Mouse (Mus musculus) kidney, adult 9 months (tissue): ENCODE results near the gene Cdh20.

Source experiments
- DNase-seq: peaks from one replicate; pipeline ENCODE4 v3.0.0; 2022

Cdh20 gene

GRCm38 (mm10) chr1:104768371-104769249, at the start of gene Cdh20:
Cdh20 (plus strand) TSS chr1:104768529.
- no peak for DNase-seq

DNA sequence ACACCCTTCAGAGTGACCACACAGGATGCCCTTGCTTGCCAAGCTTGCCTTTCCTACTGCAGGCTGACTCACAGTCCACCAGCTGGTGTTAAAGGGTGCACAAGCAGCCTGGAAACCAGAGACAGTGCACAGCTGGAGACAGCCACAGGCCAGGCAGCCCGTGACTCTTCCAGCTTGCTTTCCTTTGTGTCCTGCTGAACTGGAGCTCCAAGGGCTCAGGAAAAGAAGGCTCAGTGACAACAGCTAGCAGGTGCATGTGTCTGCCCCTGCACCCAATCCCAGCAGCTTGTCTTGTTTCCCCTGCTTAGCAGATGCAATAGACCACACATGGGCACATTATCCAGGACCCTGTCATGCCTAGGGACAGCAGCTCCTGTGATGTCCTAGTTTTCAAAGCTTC, 21.5 kb upstream of the Cdh20 start:
- no peak for DNase-seq

- no peak for DNase-seq
Observed at GRCm38 (mm10) chr1:104747438-104747837, 20.9 kb upstream of the Cdh20 start.

DNA sequence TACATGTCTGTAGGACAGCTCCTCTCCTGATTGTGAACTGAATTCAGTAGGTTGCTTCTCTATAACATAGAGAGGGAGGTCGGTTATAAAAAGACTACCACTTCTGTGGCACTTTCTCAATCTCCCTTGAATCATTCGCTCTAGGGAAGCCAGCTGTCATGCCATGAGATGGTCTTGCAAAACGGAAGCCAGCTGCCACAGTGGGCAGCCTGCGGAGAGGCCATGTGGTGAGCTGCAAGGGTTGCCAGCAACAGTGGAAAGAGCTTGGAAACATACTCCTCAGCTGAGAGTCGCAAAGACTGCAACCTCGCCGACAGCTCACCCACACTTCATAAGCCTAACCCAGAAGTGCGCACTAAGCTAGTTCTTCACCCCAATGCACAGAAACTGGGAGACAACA, 13.8 kb upstream of the Cdh20 start:
- DNase-seq = no peak

- no peak for DNase-seq
Observed at GRCm38 (mm10) chr1:104755896-104756295, 12.4 kb upstream of the Cdh20 start.

DNA sequence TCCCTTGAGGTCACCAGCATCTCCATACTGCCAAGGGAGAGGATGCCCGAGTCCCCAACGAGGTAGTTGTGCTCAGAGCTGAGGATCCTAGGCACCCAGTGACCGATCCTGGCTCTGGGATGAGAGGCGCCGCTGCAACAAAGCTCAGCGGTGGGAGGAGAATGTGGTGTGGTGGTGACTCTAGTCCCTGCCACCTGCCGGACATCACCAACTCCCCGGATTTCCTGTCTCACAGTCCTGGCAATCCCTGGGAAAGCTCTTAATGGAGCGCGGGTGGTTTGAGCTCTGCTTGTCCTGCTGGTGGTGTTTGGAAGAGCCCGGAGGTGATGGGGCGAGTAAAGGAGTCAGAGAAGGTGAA, 900 bp downstream of the Cdh20 start:
- DNase-seq = no peak

DNA sequence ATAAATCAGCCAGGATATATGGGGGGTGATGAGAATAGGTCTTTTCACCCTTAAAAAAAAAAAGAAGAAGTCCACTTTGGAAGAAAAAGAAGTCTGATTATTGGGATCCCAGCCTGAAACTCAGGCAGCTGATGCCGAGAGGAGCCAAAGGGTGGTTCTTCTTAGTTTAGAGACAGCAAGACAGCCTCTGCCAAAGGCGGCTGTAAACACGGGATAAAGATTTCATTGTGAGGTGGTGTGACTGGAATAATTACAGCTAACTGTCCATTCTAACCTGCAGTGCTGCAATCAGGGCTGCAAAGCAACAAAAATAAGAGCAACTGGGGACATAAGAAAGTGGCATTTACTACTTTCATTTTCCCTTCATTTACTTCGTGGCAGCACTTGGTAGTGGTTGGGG, 3.6 kb downstream of the Cdh20 start:
- no peak for DNase-seq

DNA sequence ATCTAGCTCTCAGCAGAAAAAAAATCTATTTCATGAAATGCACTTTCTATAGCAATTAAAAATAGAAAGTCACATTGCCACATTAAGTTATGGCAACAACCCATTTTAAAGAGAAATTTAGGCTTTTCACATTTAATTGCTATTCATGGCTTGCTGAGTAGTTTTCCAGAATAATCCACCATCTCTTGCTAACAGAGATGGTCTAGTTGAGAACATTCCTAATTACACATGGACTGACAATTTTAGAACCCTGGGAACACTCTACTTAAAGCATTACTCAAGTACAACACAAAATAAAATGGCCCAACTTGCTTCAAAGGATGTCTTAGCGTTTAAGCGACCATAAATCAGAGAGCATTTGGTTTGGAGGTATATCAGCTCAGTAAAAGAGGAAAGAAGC, 4.9 kb downstream of the Cdh20 start:
- DNase-seq = no peak

DNA sequence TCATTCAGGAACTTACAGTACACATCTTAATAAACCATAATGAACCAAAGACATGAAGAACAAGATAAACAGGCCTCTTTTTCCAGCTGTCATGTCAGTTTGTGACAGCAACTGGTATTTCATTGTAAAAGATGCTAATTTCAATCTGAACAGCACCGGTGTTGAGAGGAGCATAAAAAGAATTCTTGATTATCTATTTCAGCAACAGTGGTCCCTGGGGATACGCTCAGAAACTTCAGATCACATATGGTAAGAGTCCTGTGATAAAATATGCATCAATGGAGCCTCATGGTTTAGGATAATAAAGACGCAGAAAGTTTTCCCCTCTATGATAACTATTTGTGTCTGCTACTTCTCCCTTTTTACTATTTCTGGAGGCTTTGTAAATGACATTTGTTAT, 25.2 kb downstream of the Cdh20 start:
- no peak for DNase-seq

DNA sequence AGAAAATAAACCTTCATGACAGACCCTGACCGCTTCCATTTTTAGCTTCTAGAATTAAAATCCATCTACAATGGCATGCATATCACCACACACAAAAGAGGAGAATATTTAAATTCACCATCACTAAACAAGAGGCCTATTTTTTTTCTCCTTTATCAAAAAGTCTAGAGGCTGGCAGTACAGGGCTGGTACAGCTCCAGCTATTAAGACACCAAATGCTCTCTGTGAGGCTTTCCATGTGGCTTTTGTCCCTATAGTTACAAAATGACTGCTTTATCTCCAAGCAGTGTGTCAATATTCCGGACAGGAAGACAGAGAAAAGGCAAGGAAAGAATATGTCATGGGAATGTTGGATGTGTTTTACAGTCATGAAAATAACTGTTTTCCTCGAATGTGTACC, 27.8 kb downstream of the Cdh20 start:
- no peak for DNase-seq

- DNase-seq = no peak
Observed at GRCm38 (mm10) chr1:104797139-104797538, 28.8 kb downstream of the Cdh20 start.

DNA sequence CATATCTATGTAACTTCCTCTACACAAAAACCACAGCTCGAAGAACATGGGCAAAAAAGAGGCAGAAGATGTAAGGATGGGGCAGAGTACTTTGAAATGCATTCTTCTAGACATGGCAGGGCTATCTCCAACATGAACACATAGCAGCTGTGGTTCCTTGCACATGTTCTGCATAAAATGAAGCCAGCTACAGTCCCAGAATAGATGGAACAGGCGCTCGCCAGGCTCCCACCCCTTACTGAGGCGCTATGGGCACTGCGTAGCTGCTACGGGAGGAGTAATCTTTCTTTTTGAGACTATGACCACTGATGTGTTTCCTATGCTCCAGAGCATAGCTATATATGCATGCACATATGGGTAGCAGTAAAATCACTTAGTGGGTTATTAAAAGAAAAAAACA, 36.4 kb downstream of the Cdh20 start:
- no peak for DNase-seq

GRCm38 (mm10) chr1:104807214-104807613, 38.9 kb downstream of the Cdh20 start:
- no peak for DNase-seq

DNA sequence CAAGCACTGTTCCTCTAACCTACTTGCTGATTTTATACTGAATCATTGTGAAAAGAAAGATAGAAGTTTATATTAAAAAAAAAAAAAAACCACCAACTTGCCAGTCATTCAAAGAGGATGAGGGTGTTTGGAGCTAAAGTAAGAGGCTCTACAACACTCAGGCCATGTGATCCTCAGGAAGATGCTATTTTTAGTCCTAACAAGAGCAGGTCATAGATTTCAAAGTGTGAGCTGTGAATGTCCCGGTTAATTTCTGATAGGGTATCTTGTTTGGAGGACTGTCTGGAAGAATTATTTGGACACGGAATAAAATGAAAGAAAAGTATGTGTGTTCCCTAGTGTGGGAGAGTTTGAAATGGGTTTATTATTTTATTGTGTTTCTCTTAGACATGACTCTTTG, 49.2 kb downstream of the Cdh20 start:
- no peak for DNase-seq

- no peak for DNase-seq
Observed at GRCm38 (mm10) chr1:104828106-104828505, 59.8 kb downstream of the Cdh20 start.

DNA sequence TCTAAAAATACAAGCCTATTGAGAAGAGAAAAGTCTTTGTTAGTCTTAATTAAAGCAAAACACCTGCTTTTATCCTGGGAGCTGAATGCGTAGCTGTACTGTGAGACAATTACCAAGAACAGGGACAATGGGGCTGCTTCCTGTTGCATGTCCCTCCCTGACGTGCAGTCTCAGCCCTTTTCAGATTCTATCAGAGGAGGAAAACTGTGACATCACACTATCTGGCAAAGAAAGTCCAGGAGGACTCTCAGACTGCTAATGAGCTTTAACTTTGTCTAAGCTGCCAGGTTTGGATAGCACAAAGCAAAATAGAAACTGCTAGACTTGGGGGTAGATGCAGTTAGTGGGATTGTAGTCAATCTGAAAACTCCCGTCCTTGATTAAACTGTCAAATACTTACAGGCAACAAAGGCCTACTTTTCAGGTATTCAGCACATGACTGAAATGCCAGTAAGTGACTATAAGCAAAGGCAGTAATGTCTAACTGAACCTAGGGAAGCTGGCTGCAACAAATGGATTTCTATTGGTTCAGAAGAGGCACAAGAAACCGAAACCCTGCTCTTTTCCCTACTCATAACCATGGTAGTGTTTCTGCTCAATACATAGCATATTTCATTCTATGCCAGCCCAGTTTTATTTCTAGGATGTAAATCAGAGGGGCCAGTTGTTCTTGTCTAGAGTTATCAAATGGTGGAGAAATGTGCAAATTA, 70.0 kb downstream of the Cdh20 start:
- DNase-seq = no peak

DNA sequence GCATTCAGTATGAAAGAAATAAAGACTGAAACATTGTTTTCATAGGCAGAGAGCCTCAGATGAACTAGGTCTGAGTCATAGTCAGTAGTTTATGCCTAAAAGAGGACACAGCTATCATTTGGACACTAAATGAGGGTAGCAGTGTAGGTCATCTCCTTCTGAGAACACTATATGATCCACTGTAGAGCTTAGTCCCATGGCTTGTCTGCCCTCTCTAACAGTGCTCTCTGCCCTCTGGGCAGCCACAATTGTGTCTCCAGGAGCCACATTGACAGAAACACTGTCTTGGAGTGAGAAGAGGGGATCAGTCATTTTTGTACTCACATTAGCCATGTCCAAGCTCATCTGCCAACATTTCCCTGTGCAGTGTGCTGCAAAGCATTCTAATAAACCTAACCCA, 70.7 kb downstream of the Cdh20 start:
- DNase-seq = no peak

DNA sequence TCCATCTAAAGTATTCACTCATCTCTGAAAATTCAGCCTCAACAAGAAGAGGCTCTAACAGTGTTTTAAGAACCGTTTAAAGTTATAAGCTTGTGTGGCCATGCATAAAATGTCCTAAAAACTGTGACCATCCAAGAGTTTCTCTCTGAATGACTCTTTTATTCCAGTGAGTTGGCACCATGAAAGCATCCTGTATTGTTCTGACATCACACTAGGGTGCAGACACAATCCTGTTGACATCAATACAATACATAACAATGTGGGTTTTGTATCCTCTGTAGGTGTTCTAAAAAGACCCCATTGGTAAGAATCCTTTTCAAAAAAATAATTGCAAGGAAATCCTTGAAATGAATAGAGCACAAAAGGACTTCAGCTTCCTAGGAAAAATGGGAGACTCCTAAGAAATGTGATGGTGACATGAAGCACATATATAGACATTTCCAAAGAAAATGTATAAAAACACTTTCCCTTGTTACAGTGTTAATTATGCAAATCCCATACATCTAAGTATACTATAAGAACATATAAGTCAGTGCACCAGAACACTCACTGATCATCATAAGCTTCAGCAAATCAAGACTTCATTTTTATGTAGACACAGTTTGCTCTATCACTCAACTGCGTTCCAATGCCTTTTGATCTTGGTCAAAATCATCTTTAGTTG, 80.1 kb downstream of the Cdh20 start:
- DNase-seq = no peak

GRCm38 (mm10) chr1:104848920-104849272, 80.6 kb downstream of the Cdh20 start:
- DNase-seq = no peak

- no peak for DNase-seq
Observed at GRCm38 (mm10) chr1:104877384-104877783, 109.1 kb downstream of the Cdh20 start.

GRCm38 (mm10) chr1:104901815-104902214, 133.5 kb downstream of the Cdh20 start:
- no peak for DNase-seq

- DNase-seq = no peak
Observed at GRCm38 (mm10) chr1:104903409-104903808, 135.1 kb downstream of the Cdh20 start.

DNA sequence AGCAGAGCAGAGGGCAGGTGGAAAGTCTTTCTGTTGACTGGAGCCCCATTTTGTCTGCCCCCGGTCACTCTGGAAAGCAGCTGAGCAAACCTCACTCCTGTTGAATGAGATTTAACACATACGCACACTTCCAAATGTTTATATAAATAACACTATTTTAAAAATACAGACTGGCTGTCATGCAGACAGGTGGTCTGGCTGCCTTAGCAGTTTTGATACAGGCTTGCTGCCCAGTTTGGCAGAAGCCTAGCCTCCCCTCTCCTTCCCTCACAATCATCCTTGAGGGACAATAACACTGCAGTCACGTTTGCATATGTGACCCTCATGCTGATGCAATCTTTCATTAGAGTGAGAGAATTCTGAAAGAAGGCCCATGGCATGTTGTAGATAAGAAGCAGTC, 144.1 kb downstream of the Cdh20 start:
- DNase-seq = no peak

- DNase-seq = no peak
Observed at GRCm38 (mm10) chr1:104916507-104916906, 148.2 kb downstream of the Cdh20 start.
